Mouse (Mus musculus): ENCODE results near the gene Rabgap1l.

The Rabgap1l gene

DNA sequence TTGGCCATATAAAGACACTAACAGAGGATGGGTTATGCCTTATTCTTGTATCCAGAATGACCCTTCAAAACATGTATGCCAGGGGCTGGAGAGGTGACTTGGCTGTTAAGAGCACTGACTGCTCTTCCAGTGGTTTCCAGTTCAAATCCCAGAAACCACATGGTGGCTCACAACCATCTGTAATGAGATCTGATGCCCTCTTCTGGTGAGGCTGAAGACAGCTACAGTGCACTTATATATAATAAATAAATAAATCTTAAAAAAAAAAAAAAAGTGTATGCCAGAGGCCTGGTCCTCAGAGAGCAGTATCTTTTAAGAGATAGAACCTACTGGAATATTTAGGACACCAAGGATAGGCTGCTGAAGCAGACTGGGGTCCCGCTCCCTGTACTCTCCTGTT is 414.6 kb downstream of the Rabgap1l start:
- DNase-seq (ENCODE audit: low spot score in 2 of 2): no peak

GRCm38 (mm10) chr1:160377337-160378336 is 415.4 kb downstream of the Rabgap1l start:
- DNase-seq (ENCODE audit: low spot score in 2 of 2): peak in 1 of 2 experiments; percentile 25

GRCm38 (mm10) chr1:160374490-160374889 is 418.5 kb downstream of the Rabgap1l start:
- no peak for DNase-seq (ENCODE audit: low spot score in 2 of 2)

GRCm38 (mm10) chr1:160373306-160373705 is 419.7 kb downstream of the Rabgap1l start:
- DNase-seq (ENCODE audit: low spot score in 2 of 2): no peak

DNA sequence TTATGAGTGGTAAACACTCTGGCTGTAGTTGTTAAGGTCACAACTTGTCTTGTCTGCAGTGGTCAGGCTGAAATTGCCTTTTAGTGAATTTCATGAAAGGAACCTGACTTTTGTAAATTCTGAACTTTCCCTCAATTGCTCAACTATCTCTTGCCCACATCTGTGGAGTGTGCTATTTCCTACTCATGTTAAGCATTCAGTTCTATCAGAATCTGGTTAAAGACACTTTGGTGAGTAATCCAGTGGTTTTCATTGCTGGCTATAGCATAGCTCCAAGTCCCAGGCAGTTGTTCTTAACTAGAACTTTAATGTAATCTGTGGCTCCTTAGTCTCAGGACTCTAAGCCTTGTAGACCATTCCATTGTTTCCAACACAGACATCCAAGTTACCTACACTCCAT is 421.3 kb downstream of the Rabgap1l start:
- DNase-seq (ENCODE audit: low spot score in 2 of 2): no peak

DNA sequence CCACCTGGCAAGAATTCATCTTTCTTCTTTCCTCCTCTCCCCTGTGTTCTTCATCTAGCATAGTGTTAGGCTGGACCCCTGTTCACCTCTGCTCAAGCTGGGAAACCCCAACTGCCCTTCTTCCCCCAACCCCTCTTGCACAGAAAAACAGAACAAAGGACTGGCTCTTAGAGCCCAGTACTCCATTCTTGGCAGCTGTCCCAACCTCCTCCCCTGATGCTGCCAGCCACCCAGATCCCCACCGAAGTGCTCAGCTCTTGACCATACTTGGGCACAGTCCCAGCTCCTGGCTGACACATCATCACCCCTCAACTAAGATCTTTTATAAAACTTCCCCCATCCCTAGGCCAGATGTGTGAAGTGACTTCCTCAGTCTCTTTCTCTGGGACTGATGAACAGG is 422.5 kb downstream of the Rabgap1l start:
- no peak for DNase-seq (ENCODE audit: low spot score in 2 of 2)

GRCm38 (mm10) chr1:160366615-160367014 is 426.4 kb downstream of the Rabgap1l start:
- no peak for DNase-seq (ENCODE audit: low spot score in 2 of 2)

DNA sequence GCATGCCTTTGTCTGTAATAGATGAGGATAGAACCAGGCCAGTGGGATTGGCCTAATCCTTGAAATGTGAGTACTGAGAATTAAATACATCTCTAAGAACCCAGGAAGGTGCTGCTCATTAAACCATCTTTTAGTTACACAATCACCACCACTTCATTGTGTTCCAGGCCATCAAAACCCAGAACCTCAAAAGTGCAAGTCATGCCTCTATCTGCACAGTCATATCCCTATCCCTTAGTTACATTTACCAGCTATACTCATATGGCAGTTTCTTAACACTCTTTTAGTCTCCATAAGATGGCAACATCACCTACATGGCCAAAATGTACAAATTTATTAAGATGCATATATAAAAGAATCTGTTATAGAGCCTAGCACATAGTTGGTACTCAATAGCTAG is 435.7 kb downstream of the Rabgap1l start:
- DNase-seq (ENCODE audit: low spot score in 2 of 2): no peak

DNA sequence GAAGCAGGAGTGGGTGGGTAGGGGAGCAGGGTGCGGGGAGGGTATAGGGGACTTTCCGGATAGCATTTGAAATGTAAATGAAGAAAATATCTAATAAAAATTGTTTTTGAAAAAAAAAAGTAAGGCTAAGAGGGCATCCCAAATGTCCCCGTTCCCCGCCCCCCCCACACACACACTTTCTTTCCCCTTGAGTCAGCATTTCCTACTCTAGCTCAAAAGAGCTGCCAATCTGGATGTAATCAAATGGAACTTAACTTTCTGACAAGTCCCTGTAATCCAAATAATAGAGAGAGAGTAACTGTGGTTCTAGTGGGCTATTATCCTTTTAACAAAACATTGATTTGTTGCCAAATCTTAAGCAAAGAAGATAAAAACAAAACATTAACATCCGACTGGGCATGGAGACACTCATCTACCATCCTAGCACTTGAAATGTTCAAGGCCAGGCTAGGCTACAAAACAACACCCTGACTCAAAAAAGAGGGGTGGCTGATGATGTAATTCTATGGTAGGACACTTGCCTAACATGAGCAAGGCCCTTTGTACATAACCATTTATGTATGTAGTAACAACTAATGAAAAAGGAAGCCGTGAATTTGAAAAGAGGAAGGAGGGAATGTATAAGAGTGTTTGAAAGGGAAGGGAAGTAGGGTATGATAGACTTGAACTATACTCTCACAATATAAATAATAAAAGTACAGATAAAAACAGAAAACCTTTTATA is 439.1 kb downstream of the Rabgap1l start:
- no peak for DNase-seq (ENCODE audit: low spot score in 2 of 2)

- DNase-seq (ENCODE audit: low spot score in 2 of 2): no peak
These were observed 440.7 kb downstream of the Rabgap1l start for GRCm38 (mm10) chr1:160352309-160352708.

GRCm38 (mm10) chr1:160351880-160352234 is 441.2 kb downstream of the Rabgap1l start:
- DNase-seq (ENCODE audit: low spot score in 2 of 2): peak; percentile 74 to 79

- DNase-seq (ENCODE audit: low spot score in 2 of 2): peak in 1 of 2 experiments; percentile 10
These were observed 441.7 kb downstream of the Rabgap1l start for GRCm38 (mm10) chr1:160351146-160351879.

DNA sequence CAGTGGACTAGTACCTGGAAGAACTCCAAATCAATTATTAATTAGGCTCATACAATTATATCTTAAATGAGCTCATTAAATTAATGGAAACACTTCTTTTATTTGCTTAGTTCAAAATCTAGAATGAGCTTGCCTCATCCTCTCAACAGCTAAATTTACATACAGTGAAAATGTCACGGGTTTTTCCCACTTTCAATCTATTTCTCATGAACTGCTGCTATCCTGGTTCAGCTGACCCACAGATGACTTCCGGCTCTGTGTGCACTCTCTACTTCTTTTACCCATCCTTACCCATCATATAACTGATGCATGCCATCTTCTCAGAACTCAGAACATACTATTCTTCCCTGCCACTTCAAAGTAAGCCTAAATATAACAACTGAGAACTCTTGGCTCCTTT is 452.4 kb downstream of the Rabgap1l start:
- DNase-seq (ENCODE audit: low spot score in 2 of 2): no peak

GRCm38 (mm10) chr1:160339374-160339773 is 453.6 kb downstream of the Rabgap1l start:
- DNase-seq (ENCODE audit: low spot score in 2 of 2): no peak

DNA sequence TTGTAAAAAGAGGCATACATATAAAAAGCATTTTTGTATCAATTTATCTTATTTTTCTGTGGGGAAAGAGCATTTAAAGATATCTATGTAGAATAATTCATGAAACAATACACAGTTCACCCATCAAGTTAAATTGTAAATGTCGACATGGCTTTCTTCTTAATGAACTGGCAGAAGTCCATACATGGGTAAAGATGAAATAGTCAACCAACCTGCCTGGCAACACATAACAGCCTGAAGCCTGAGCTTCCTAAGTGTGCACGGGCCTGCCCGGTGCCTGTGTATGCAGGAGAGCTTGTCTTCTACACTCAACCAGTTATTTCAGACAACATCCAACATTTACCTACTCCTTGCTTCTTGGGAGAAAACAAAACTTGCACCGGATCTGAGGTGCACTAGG is 458.2 kb downstream of the Rabgap1l start:
- DNase-seq (ENCODE audit: low spot score in 2 of 2): no peak

GRCm38 (mm10) chr1:160330828-160331227 is 462.2 kb downstream of the Rabgap1l start:
- peak; percentile 17 to 64 for DNase-seq (ENCODE audit: low spot score in 2 of 2)

- DNase-seq (ENCODE audit: low spot score in 2 of 2): no peak
These were observed 462.8 kb downstream of the Rabgap1l start for GRCm38 (mm10) chr1:160330222-160330621.

GRCm38 (mm10) chr1:160329788-160330187 is 463.2 kb downstream of the Rabgap1l start:
- no peak for DNase-seq (ENCODE audit: low spot score in 2 of 2)

- no peak for DNase-seq (ENCODE audit: low spot score in 2 of 2)
These were observed 465.5 kb downstream of the Rabgap1l start for GRCm38 (mm10) chr1:160327531-160327930.

GRCm38 (mm10) chr1:160325542-160325941 is 467.5 kb downstream of the Rabgap1l start:
- no peak for DNase-seq (ENCODE audit: low spot score in 2 of 2)

DNA sequence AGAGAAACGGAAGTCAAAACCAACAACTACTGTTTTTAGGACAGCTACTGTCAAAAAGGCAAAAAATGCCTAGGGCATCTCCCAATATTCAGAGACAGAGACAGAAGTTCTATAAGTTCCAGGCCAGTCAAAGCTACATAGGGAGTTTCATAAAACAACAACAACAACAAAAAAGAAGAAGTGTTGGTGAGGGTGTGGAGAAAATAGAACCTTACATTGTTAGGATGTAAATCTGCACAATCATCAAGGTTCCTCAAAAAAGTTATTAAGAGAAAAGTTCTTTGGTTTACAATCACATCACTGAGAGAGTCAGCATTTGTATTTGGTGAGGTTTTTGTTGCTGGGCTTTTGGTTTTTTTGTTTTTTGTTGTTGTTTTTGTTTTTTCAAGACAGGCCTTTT is 472.3 kb downstream of the Rabgap1l start:
- DNase-seq (ENCODE audit: low spot score in 2 of 2): no peak
